Mouse (Mus musculus) heart, embryonic 14.5 days (tissue): ENCODE measurements at regions not wholly inside any gene's neighbourhood (a gene's known extent, or its start where the extent isn't known, plus 50 kb on each side); places are given as distances from the start of the nearest gene placed in this dataset.
A peak's percentile ranks its signal among the peaks of the same experiment; 100 is the strongest.

Source experiments
- ATAC-seq: fragments of 200-750 bp; cut with Nextera tagmentation; 2 replicates; pipeline ENCODE4 v1.8.0; 2017; ENCODE audit warnings: low read depth, moderate TSS enrichment; ENCODE audit not compliant: insufficient number of reproducible peaks, insufficient read depth, low FRiP score
- H3K27ac ChIP-seq, 2 experiments: fragments of 200-500 bp in 1 of 2; fragments of 300-500 bp in 1 of 2; sonication (generic) in 1 of 2; replicated peaks in 1 of 2; 2 replicates each; pipeline ENCODE4 v1.5.1; 2012 to 2014; ENCODE audit warnings: low read depth in 2 of 2, low read length in 2 of 2, control low read depth in 1 of 2, mild to moderate bottlenecking in 1 of 2, mixed read lengths in 1 of 2; ENCODE audit not compliant: control insufficient read depth in 1 of 2, insufficient read depth in 1 of 2
- H3K27me3 ChIP-seq: fragments of 300-500 bp; sonication (generic); 2 replicates; pipeline ENCODE4 v1.6.1; 2014; ENCODE audit warnings: mild to moderate bottlenecking, low read length, control low read depth; ENCODE audit not compliant: control insufficient read depth, insufficient read depth
- H3K36me3 ChIP-seq: fragments of 300-500 bp; sonication (generic); 2 replicates; pipeline ENCODE4 v1.6.1; 2014; ENCODE audit warnings: mild to moderate bottlenecking, control low read depth, low read length, mixed read lengths; ENCODE audit not compliant: control insufficient read depth, insufficient read depth
- H3K4me1 ChIP-seq, 2 experiments: fragments of 200-500 bp in 1 of 2; fragments of 300-500 bp in 1 of 2; sonication (generic) in 1 of 2; 2 replicates each; pipeline ENCODE4 v1.6.1; 2012 to 2014; ENCODE audit warnings: low read length in 2 of 2, control low read depth in 1 of 2, mixed read lengths in 1 of 2; ENCODE audit not compliant: control insufficient read depth in 2 of 2, insufficient read depth in 2 of 2
- H3K4me2 ChIP-seq: fragments of 300-500 bp; sonication (generic); 2 replicates; pipeline ENCODE4 v1.6.1; 2014; ENCODE audit warnings: mild to moderate bottlenecking, low read length
- H3K4me3 ChIP-seq, 2 experiments: fragments of 200-500 bp in 1 of 2; fragments of 300-500 bp in 1 of 2; sonication (generic) in 1 of 2; 2 replicates each; pipeline ENCODE4 v1.5.1; 2012 to 2014; ENCODE audit warnings: low read length in 2 of 2, mild to moderate bottlenecking in 2 of 2, control low read depth in 1 of 2, low read depth in 1 of 2, moderate library complexity in 1 of 2; ENCODE audit not compliant: control insufficient read depth in 1 of 2, insufficient read depth in 1 of 2
- H3K9ac ChIP-seq: fragments of 300-500 bp; sonication (generic); 2 replicates; pipeline ENCODE4 v1.6.1; 2014; ENCODE audit warnings: mild to moderate bottlenecking, low read length
- H3K9me3 ChIP-seq: fragments of 300-500 bp; sonication (generic); 2 replicates; pipeline ENCODE4 v1.6.1; 2016; ENCODE audit warnings: low read length, control low read depth; ENCODE audit not compliant: control insufficient read depth
- WGBS: fragments of 180-500 bp; shearing (Covaris S2); extraction: QIAGEN DNeasy Blood & Tissue Kit; methylation state at CpG from one replicate; pipeline ENCODE4 v1.1.7; 2014; 5-methylcytosine and 5-hydroxymethylcytosine counted together

DNA sequence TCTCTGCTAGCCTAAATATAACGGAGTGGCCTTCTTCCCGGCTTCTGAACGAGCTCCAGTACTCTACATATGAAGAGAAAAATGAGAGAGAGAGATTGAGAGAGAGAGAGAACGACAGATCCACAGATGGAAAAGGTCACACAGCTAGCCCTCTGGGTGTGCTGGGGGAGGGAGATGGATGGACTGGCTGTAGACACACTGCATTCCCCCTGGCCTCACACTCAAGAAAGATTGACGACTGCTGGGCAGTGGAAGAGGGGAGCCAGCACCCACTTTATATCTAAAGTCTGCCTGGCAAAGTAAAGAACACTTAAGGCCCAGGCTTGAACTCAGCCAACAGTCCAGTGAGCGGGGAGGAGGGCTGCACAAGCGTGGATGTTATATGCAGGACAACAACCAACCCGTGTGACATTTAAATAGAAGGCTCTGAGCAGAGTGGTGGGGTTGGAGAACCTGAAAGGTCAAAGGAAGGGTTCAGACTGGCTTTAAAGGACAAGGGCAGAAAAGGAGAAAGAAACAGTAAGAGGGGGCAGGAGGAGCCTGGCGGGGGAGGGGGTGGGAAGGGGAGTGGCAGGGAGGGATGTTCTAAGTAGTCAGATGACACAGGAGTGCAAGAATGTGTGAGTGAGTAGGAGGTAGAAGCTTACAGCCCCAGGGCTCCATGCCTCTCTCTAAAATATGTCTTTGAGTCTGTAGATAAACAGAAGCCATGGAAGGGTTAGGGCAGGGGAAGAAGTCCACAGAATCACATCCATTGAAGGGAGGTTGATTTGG, 137.2 kb downstream of the Zfp36l1 start:
- Histone ChIP-seq H3K9ac (0 out of 2 replicates have a peak overlapping the region, but pooled peaks have one; percentile 36), H3K36me3 (no peaks in the 10 kb centered on the region), H3K4me2 (no peak overlapping the region), H3K4me3 (no peak overlapping the region), H3K27me3 (no peaks in the 10 kb centered on the region), H3K27ac (peak overlapping the region; percentile 80 to 82), H3K4me1 (peaks cover 29 to 30% of the 10 kb centered on the region in 2 experiments), H3K9me3 (no peaks in the 10 kb centered on the region)
- ATAC-seq: 0 out of 2 replicates have a peak, but pooled peaks have one; percentile 27
- WGBS: 43% methylated on average over 9 of the region's 9 CpGs

DNA sequence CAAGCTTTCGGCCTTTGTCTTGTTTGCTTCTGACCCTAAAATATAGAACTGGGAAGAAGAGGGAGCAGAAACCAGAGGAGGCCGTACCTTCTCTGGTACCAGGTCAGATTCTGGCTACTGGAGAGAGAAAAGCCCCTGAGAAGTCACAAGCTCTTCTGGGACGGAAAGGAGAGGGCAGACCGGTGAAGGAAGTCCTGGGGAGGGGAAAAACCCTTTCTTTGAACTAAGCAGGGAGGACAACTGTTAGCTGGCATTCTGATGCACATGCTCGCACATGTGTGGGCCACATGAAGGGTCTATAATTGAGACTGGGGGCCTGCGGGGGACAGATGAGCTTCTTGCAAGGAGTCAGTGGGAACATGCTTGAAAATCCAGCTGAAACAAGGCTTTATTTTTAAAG, 137.8 kb downstream of the Zfp36l1 start:
- Histone ChIP-seq H3K27ac (peak overlapping the region; percentile 80 to 82), H3K4me1 (peaks cover 35 to 36% of the 10 kb centered on the region in 2 experiments), H3K9ac (0 out of 2 replicates have a peak overlapping the region, but pooled peaks have one; percentile 36), H3K27me3 (no peaks in the 10 kb centered on the region), H3K36me3 (no peaks in the 10 kb centered on the region), H3K4me3 (no peak overlapping the region), H3K4me2 (no peak overlapping the region), H3K9me3 (no peaks in the 10 kb centered on the region)
- 77% methylated on average over 6 of the region's 6 CpGs for WGBS
- no peak for ATAC-seq

DNA sequence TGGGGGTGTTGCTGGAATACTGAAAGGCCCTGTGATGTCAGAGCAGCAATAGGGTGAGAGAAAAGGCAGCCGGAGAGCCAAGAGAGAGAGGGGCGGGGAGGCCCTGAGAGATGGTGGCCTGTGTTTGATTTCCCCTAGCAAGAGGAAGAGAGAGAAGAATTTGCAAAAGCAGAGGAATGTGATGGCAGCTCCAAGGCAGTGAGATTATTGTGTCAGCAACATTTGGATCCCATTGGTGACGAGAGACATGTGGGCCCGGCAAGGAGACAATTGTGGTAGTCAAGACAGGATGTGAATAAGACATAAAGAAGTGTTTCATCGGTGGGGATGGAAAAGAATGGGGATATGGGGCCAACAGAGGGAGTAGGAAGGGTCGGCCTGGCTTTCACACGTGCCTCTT, 138.3 kb downstream of the Zfp36l1 start:
- WGBS: 37% methylated on average over 7 of the region's 7 CpGs
- ATAC-seq: no peak
- no peaks in the 10 kb centered on the region for H3K27me3 ChIP-seq
- no peak overlapping the region for H3K4me3 ChIP-seq
- peak overlapping the region; percentile 80 to 82 for H3K27ac ChIP-seq
- peaks cover 40 to 41% of the 10 kb centered on the region in 2 experiments for H3K4me1 ChIP-seq
- H3K9me3 ChIP-seq: no peaks in the 10 kb centered on the region
- H3K36me3 ChIP-seq: no peaks in the 10 kb centered on the region
- H3K9ac ChIP-seq: 0 out of 2 replicates have a peak overlapping the region, but pooled peaks have one; percentile 36
- H3K4me2 ChIP-seq: no peak overlapping the region

DNA sequence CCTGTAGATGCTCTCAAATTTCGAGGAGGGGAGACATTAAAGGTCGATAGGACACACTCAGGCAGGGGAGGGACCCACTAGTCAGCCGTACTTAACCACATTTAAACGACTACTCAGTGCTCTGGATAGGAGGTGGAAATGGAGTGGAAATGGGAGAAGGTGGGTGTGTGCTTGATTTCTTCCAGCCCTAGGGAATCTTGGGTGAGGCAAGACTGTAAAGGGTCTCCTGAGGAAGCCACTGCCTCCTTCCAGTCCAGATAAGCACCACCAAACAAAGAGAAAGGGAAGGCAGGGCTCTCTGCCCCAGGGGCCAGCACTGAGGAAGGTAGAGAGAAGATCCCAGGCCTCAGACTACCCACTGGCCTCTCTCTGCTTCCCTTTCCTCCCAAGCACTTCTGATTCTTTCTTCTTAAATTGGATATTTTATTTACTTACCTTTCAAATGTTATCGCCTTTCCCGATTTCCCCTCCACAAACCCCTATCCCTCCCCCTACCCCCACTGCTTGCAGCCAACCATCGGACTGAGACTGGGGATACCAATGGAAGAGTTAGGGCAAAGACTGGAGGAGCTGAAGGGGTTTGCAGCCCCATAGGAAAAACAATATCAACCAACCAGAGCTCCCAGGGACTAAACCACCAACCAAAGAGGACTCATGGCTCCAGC, 139.1 kb downstream of the Zfp36l1 start:
- no peak overlapping the region for H3K4me2 ChIP-seq
- no peak overlapping the region for H3K4me3 ChIP-seq
- H3K36me3 ChIP-seq: no peaks in the 10 kb centered on the region
- no peak overlapping the region for H3K9ac ChIP-seq
- H3K27ac ChIP-seq: peak overlapping the region in 1 of 2 experiments; percentile 82; a peak in 2 of 4 replicates
- no peaks in the 10 kb centered on the region for H3K9me3 ChIP-seq
- 67% methylated on average over 7 of the region's 7 CpGs for WGBS
- no peaks in the 10 kb centered on the region for H3K27me3 ChIP-seq
- no peak for ATAC-seq
- H3K4me1 ChIP-seq: peaks cover 45 to 47% of the 10 kb centered on the region in 2 experiments

DNA sequence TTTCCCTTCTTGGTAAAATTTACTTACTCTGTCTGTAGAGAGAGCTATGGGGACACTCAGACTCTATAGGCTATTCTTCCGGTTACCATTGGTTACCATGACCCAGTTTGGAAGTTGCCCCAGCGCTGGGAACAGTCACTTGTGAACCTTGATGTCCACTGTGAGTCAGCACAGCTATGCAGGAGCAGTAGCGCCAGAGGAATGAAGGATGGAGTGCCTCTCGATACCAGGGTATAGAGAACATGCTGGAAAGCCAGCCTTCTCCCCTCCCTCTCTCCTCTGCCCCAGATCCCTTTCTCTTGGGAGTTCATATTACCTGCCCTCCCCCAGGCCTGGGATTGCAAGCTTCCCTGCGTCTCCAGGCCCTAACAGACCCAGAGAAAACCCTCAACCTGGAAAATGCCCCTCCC, 141.8 kb downstream of the Zfp36l1 start:
- H3K4me2 ChIP-seq: no peak overlapping the region
- no peaks in the 10 kb centered on the region for H3K27me3 ChIP-seq
- H3K9me3 ChIP-seq: no peaks in the 10 kb centered on the region
- H3K9ac ChIP-seq: no peak overlapping the region; the same call in 1 of the 2 replicates
- peak overlapping the region; percentile 71 to 79; a peak in 3 of 4 replicates for H3K27ac ChIP-seq
- H3K36me3 ChIP-seq: no peaks in the 10 kb centered on the region
- H3K4me1 ChIP-seq: peaks cover 60 to 62% of the 10 kb centered on the region in 2 experiments
- no peak for ATAC-seq
- no peak overlapping the region for H3K4me3 ChIP-seq
- WGBS: 49% methylated on average over 5 of the region's 5 CpGs

DNA sequence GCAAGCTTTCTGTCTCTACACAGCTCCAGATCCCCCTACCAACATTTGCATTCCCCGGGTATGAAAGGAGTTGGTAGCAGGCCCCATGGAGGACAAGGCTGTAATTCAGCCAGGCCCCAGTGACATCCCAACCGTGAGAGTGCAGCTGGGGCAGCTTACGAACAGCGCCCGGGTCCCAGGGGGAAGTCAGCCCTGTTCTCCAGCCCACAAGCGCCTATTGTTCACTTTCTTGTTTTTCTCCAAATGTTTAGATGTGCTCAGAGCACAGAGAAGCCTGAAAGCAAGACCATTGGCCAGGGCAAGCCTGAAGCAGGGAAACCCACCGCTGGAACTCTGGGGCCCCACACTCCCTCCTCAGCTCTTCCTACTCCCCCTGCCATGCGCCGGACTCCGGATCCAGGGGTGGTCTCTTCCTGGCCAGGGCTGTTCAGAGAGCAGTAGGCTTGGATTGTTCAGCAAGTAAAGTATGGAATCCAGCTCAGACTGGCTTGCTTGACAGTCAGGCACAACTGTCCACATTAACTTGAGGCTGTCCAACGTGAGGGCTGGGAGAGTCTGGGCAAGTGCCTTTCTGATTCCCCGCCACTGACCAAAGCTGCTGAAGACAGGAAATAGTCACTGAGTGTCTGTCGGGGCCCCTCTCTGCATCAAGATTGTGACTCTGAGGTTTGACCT, 142.4 kb downstream of the Zfp36l1 start:
- Histone ChIP-seq H3K4me2 (no peak overlapping the region), H3K27ac (peak overlapping the region; percentile 71 to 79), H3K4me3 (no peak overlapping the region), H3K9me3 (no peaks in the 10 kb centered on the region), H3K4me1 (peaks cover 61 to 62% of the 10 kb centered on the region in 2 experiments), H3K9ac (peak overlapping the region; percentile 54; the same call in 1 of the 2 replicates), H3K36me3 (no peaks in the 10 kb centered on the region), H3K27me3 (no peaks in the 10 kb centered on the region)
- no peak for ATAC-seq
- WGBS: 40% methylated on average over 13 of the region's 13 CpGs
